Mouse (Mus musculus): ENCODE measurements around the gene Nup210l.

- TF ChIP-seq POLR2AphosphoS5 (IDR thresholded peaks at IDR 0.05; ENCODE audit: insufficient replicate concordance, low read depth, low read length) (no peak), CTCF (IDR thresholded peaks at IDR 0.05; ENCODE audit: low read depth, low read length) (no peak)
These were observed 29.4 kb downstream of the Nup210l start for GRCm38 (mm10) chr3:90133331-90133730.

Measured in G1E (cell line).